Comparison of ENCODE assay signal across 12 mouse cellular contexts in the genomic region with DNA sequence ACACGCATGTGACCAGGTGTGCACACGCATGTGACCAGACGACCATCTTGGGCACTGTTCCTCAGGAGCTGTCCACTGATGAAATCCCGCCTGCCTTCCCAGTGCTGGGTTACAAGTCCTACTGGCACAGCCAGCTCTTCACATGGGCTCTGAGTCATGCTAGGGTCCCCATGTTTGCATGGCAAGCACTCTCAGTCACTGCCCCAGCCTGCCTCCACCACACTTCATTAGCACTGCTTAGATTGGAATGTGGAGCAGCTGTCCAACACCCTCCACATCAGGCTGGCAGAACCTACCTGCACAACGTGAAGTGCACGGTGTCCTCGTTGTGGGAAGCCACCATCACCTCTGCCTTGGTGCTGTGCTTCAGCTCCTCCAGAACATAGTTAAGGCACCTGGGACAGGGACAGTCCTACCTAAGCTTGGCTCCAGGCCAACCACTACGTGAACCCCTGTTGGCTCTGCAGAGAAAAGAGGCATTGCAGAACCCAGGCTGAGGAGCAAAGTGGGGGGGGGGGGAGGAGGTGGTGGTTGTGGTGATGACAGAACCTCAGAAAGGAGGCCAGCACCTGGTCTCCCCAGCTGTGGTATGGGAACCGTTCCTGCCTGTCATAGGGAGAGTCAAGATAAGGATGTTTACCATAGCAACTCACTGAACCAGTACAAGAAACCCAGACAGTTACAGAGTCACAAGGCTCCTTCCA. TPM values are rescaled to one million over a fixed set of nuclear protein-coding genes. Genes with fewer than 3 reads are reported as not detected.
DNase-seq lines count a peak whose midpoint lies in the region; ATAC-seq lines count a peak whose summit lies in the region.
"Had no signal": no experiment of that assay in that cellular context is flagged by ENCODE, and none has a peak within 500 bp of the region (broad histone marks: within the 10 kb centered on the region; RNA-seq: fewer than 3 reads in every experiment).

No protein-coding gene starts in this region.

- intact Hi-C loops in left cerebral cortex, postnatal 25 days (cut with DNase I) = no loop called here

- no peaks in the 10 kb centered on the region for H3K27me3 ChIP-seq in kidney, embryonic 14.5 days (ENCODE audit: control insufficient read depth, insufficient read depth, low read length)
- H3K27me3 ChIP-seq in stomach, embryonic 16.5 days (ENCODE audit: control insufficient read depth, insufficient read depth, low read length) = no peaks in the 10 kb centered on the region
- H3K27me3 ChIP-seq in hindbrain, embryonic 12.5 days = no peaks in the 10 kb centered on the region
- H3K27me3 ChIP-seq: hindbrain, embryonic 15.5 days; liver, embryonic 13.5 days had no signal

- H3K9me3 ChIP-seq in kidney, embryonic 14.5 days (ENCODE audit: control insufficient read depth, low read length) = no peaks in the 10 kb centered on the region
- H3K9me3 ChIP-seq in stomach, embryonic 16.5 days (replicated peaks; ENCODE audit: control insufficient read depth, low read length) = no peaks in the 10 kb centered on the region
- no peaks in the 10 kb centered on the region for H3K9me3 ChIP-seq in hindbrain, embryonic 12.5 days (replicated peaks)
- H3K9me3 ChIP-seq: hindbrain, embryonic 15.5 days; liver, embryonic 13.5 days had no signal

- H3K27ac ChIP-seq in kidney, embryonic 14.5 days (ENCODE audit: low read depth, low read length) = no peak overlapping the region
- H3K27ac ChIP-seq in stomach, embryonic 16.5 days (ENCODE audit: low read length) = peak overlapping the region; percentile 62; the same call in 1 of the 2 replicates
- no peak overlapping the region for H3K27ac ChIP-seq in hindbrain, embryonic 12.5 days
- H3K27ac ChIP-seq: hindbrain, embryonic 15.5 days; liver, embryonic 13.5 days had no signal

- no peak for ATAC-seq in kidney, embryonic 14.5 days (ENCODE audit: low FRiP score, low TSS enrichment)
- ATAC-seq in granulocyte monocyte progenitor cell, adult 5-6 weeks (replicated peaks; ENCODE audit: poor library complexity, severe bottlenecking) = peak; percentile 21; the same call in 1 of the 2 replicates
- ATAC-seq in stomach, embryonic 16.5 days (ENCODE audit: insufficient read depth, low FRiP score) = peak; percentile 49; the same call in 1 of the 2 replicates
- ATAC-seq in hindbrain, embryonic 12.5 days (ENCODE audit: low FRiP score) = no peak

- H3K4me2 ChIP-seq in kidney, embryonic 14.5 days (replicated peaks; ENCODE audit: low read depth, low read length) = no peak overlapping the region
- H3K4me2 ChIP-seq in stomach, embryonic 16.5 days (ENCODE audit: low read depth, low read length) = no peak overlapping the region
- H3K4me2 ChIP-seq in hindbrain, embryonic 12.5 days (replicated peaks) = no peak overlapping the region
- H3K4me2 ChIP-seq: hindbrain, embryonic 15.5 days; liver, embryonic 13.5 days had no signal

- DNase-seq in kidney, adult 9 months = peak; percentile 20
- DNase-seq in CD4-positive, CD25-positive, alpha-beta regulatory T cell, adult 2 months (ENCODE audit: low read depth, low spot score) = peak; percentile 41
- no peak for DNase-seq in left cerebral cortex, postnatal 25 days (ENCODE audit: low spot score in 2 of 2)
- no peak for DNase-seq in heart, adult 8-10 months (ENCODE audit: low spot score)
- DNase-seq: adrenal gland, postnatal 25 days; cerebellum, postnatal 14 days; liver, embryonic 13.5 days had no signal

- peaks cover 32% of the 10 kb centered on the region; the same call in 1 of the 2 replicates for H3K36me3 ChIP-seq in kidney, embryonic 14.5 days (ENCODE audit: control insufficient read depth, insufficient read depth, low read length)
- H3K36me3 ChIP-seq in stomach, embryonic 16.5 days (ENCODE audit: control insufficient read depth, insufficient read depth, low read length) = peaks cover 4% of the 10 kb centered on the region; the same call in 1 of the 2 replicates
- peaks cover 54% of the 10 kb centered on the region for H3K36me3 ChIP-seq in hindbrain, embryonic 12.5 days

- H3K4me1 ChIP-seq in kidney, embryonic 14.5 days (ENCODE audit: control insufficient read depth, insufficient read depth, low read length) = no peaks in the 10 kb centered on the region
- H3K4me1 ChIP-seq in stomach, embryonic 16.5 days (ENCODE audit: control insufficient read depth, insufficient read depth, low read length) = peaks cover 7% of the 10 kb centered on the region; the same call in 1 of the 2 replicates
- H3K4me1 ChIP-seq in hindbrain, embryonic 12.5 days = peaks cover 3% of the 10 kb centered on the region; the same call in 1 of the 2 replicates

- 79% methylated on average over 9 of the region's 9 CpGs for WGBS in kidney, embryonic 14.5 days
- 74% methylated on average over 9 of the region's 9 CpGs for WGBS in stomach, embryonic 16.5 days
- WGBS in hindbrain, embryonic 12.5 days = 87% methylated on average over 8 of the region's 9 CpGs

- H3K4me3 ChIP-seq in kidney, embryonic 14.5 days (ENCODE audit: low read length) = no peak overlapping the region
- H3K4me3 ChIP-seq in stomach, embryonic 16.5 days (replicated peaks; ENCODE audit: low read length) = no peak overlapping the region
- H3K4me3 ChIP-seq in hindbrain, embryonic 12.5 days = no peak overlapping the region
- H3K4me3 ChIP-seq: hindbrain, embryonic 15.5 days; liver, embryonic 13.5 days had no signal

- no peak overlapping the region for H3K9ac ChIP-seq in kidney, embryonic 14.5 days (ENCODE audit: low read depth, low read length)
- H3K9ac ChIP-seq in stomach, embryonic 16.5 days (ENCODE audit: low read length) = no peak overlapping the region
- H3K9ac ChIP-seq in hindbrain, embryonic 12.5 days = no peak overlapping the region
- H3K9ac ChIP-seq: hindbrain, embryonic 15.5 days; liver, embryonic 13.5 days had no signal

RNA-seq across cellular contexts. Expression of gene Prodh, which starts 16.6 kb away (rescaled TPM):
- polyA plus RNA-seq in kidney, embryonic 14.5 days (2014; fragmentation: Nextera tagmentation; extraction: Ambion mirVana) = 21.5 and 21.6 TPM in 2 replicates
- 30.0 and 39.3 TPM in 2 replicates for total RNA-seq in granulocyte monocyte progenitor cell, adult 5-6 weeks (2014; fragmentation: Nextera tagmentation)
- total RNA-seq in granulocyte monocyte progenitor cell, adult 5-6 weeks (2017) = 57.8 and 64.9 TPM in 2 replicates
- polyA plus RNA-seq in stomach, embryonic 16.5 days (2015; fragmentation: Nextera tagmentation; extraction: Ambion mirVana) = 15.3 and 17.8 TPM in 2 replicates
- total RNA-seq in left cerebral cortex, postnatal 25 days (2021) = 10 to 100 TPM; 34.1 to 36.7 TPM
- 5.9 and 7.0 TPM in 2 replicates for polyA plus RNA-seq in hindbrain, embryonic 12.5 days (2016; fragmentation: Nextera tagmentation; extraction: Ambion mirVana)
- 10 to 100 TPM; 12.9 to 36.7 (median 16.9) TPM for total RNA-seq in heart, adult 8-10 months (2022)

RNA-seq across cellular contexts. Expression of gene Dgcr6, which starts 20.8 kb away (rescaled TPM):
- polyA plus RNA-seq in kidney, embryonic 14.5 days (2014; fragmentation: Nextera tagmentation; extraction: Ambion mirVana) = 99.0 and 101 TPM in 2 replicates
- 22.3 and 53.9 TPM in 2 replicates for total RNA-seq in granulocyte monocyte progenitor cell, adult 5-6 weeks (2014; fragmentation: Nextera tagmentation)
- 19.7 and 24.1 TPM in 2 replicates for total RNA-seq in granulocyte monocyte progenitor cell, adult 5-6 weeks (2017)
- polyA plus RNA-seq in stomach, embryonic 16.5 days (2015; fragmentation: Nextera tagmentation; extraction: Ambion mirVana) = 67.7 and 69.2 TPM in 2 replicates
- 10 to 100 TPM; 82.6 to 91.8 TPM for total RNA-seq in left cerebral cortex, postnatal 25 days (2021)
- 132 and 139 TPM in 2 replicates for polyA plus RNA-seq in hindbrain, embryonic 12.5 days (2016; fragmentation: Nextera tagmentation; extraction: Ambion mirVana)
- total RNA-seq in heart, adult 8-10 months (2022) = 10 to 100 TPM; 40.3 to 52.7 (median 40.4) TPM

RNA-seq across cellular contexts. Expression of gene Rtn4r, which starts 54.0 kb away (rescaled TPM):
- polyA plus RNA-seq in kidney, embryonic 14.5 days (2014; fragmentation: Nextera tagmentation; extraction: Ambion mirVana) = 3.6 and 4.7 TPM in 2 replicates
- total RNA-seq in granulocyte monocyte progenitor cell, adult 5-6 weeks (2014; fragmentation: Nextera tagmentation) = 4.5 and 14.7 TPM in 2 replicates
- 2.7 and 2.9 TPM in 2 replicates for total RNA-seq in granulocyte monocyte progenitor cell, adult 5-6 weeks (2017)
- polyA plus RNA-seq in stomach, embryonic 16.5 days (2015; fragmentation: Nextera tagmentation; extraction: Ambion mirVana) = 0.84 and 1.0 TPM in 2 replicates
- total RNA-seq in left cerebral cortex, postnatal 25 days (2021) = 100 to 1,000 TPM; 119 to 138 TPM
- polyA plus RNA-seq in hindbrain, embryonic 12.5 days (2016; fragmentation: Nextera tagmentation; extraction: Ambion mirVana) = 7.8 and 8.0 TPM in 2 replicates
- total RNA-seq in heart, adult 8-10 months (2022) = 1 to 10 TPM; 2.8 to 4.7 (median 3.8) TPM
- total RNA-seq: adrenal gland, postnatal 25 days had no signal

Comparison
In these comparisons a context has a peak if more than half of its experiments do, and no peak if none do; other contexts are left out.
1. DNase-seq: peak in kidney, adult 9 months (single experiment) and CD4-positive, CD25-positive, alpha-beta regulatory T cell, adult 2 months (single experiment); none in left cerebral cortex, postnatal 25 days (0 of 2) and heart, adult 8-10 months (single experiment).
2. ATAC-seq: peak in granulocyte monocyte progenitor cell, adult 5-6 weeks (single experiment) and stomach, embryonic 16.5 days (single experiment); none in kidney, embryonic 14.5 days (single experiment) and hindbrain, embryonic 12.5 days (single experiment).
3. RNA of gene Rtn4r, which starts 54.0 kb away (total RNA-seq): 119 to 138 TPM in left cerebral cortex, postnatal 25 days; 2.7 to 14.7 TPM in granulocyte monocyte progenitor cell, adult 5-6 weeks and 2.8 to 4.7 TPM in heart, adult 8-10 months; every median in the first group is over 4 times any median in the second.